Mouse (Mus musculus) G1E-ER4 (cell line): Measurements from ENCODE around the gene Ndufa4l2. TPM values are rescaled to one million over a fixed set of nuclear protein-coding genes. Genes with fewer than 3 reads are reported as not detected.

ENCODE experiments used
- GATA1 ChIP-seq: IDR thresholded peaks from one replicate; pipeline ENCODE4 v1.8.0; 2012; ENCODE audit warnings: low read length, inconsistent platforms
- polyA plus RNA-seq: library from polyadenylated mRNA; stranded (reverse); fragments of >175 nt; gene quantifications from 2 replicates; pipeline ENCODE4 v1.2.3, GENCODE M21; 2012

Gene Ndufa4l2
- polyA plus RNA-seq, 1 experiment = 621 TPM

DNA sequence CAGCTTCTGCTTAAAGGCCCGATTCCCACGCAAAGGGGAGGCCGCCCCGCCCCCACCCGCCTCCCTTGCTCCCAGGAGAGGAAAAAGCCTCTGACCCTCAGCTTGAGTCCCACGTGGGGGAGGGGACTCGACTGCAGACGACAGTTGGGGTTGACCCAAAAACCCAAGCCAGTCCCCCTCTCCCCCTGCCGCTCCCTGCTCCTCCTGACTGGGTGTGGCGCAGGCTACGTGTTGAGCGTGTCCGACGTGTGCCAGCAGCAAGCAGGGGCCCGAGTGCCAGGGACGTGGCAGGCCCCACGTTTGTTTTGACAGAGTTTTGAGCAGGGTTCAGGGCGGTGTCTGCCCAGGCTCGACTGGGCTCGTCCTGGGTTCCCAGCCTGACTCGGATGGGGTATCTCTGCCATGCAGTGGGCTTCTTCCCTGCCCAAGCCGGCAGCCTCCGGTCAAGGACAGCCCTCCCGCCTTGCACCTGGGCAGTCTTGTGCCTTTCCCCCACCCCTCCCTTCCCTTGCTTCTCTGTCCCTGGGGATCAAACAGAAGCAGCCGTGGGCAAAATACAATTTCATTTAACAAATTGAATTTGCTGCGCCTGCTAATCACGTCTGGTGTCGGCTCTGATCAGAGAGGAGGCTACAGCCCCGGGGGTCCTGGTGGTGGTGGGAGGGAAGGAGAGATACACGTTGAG, 2.0 kb downstream of the Ndufa4l2 start:
- no peak for TF ChIP-seq GATA1

- no peak for TF ChIP-seq GATA1
These were observed 3.2 kb downstream of the Ndufa4l2 start for GRCm38 (mm10) chr10:127517941-127518340.

DNA sequence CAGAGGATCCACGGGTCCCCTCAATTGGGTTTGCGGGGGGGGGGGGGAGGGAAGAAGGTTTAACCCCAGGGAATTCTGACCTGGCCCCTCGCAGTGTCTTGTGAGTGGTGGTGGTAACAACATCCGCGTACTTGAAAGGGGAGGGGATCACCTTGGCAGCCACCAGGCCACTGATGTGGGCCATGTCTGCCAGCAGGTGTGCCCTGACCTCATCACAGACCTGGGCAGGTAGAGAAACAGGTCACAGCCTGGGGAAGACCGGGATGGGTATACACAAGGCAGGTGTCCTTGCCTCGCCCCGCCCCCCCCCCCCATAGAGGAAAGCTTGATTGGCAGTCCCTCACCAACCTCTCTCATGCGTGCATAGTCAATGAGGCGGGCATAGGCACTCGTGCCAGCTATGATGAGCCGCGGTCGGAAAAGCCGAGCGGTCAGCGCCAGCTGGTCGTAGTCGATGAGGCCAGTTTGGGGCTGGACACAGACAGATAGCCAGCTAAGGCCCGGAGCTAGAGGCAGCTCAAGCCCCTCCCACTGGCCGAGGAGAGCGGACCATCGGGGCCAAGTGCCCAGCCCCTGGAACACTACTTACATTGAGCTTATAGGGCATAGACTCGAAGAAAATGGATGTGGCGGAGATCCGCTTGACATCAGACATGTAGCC, 4.4 kb downstream of the Ndufa4l2 start:
- no peak for TF ChIP-seq GATA1

DNA sequence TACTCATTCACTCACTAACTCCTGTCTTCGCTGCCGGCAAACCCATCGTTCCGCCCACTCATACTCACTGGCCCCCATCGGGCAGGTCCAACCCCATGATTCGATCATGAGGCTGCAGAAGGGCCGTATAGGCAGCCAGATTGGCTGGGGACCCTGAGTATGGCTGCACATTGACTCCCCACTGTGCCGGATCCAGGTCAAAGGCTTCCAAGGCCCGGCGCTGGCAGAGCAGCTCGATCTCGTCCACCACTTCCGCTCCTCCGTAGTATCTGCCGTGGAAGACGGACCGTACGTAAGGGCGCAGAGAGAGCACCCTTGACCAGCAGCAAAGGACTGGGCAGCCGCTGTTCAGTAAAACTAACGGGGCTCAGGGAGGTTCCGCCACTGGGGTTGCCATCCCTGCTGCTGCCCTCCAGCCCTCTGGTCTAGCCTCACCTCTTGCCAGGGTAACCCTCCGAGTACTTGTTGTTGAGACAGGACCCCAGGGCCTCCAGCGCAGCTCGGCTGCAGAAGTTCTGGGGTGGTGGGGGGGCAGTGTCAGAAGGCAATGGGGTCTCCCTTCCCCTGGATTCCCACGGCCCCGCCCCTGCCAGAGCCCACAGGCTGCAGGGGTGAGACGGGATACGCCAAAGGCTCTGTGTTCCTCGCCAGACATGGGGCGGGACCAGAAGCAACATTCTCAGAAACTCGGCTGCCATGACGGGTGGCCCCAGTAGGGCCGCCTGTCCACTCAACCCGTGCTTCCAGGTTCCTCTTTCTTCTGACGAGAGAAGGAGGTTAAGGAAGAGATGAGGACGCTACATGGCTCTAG, 5.3 kb downstream of the Ndufa4l2 start:
- TF ChIP-seq GATA1 = no peak

DNA sequence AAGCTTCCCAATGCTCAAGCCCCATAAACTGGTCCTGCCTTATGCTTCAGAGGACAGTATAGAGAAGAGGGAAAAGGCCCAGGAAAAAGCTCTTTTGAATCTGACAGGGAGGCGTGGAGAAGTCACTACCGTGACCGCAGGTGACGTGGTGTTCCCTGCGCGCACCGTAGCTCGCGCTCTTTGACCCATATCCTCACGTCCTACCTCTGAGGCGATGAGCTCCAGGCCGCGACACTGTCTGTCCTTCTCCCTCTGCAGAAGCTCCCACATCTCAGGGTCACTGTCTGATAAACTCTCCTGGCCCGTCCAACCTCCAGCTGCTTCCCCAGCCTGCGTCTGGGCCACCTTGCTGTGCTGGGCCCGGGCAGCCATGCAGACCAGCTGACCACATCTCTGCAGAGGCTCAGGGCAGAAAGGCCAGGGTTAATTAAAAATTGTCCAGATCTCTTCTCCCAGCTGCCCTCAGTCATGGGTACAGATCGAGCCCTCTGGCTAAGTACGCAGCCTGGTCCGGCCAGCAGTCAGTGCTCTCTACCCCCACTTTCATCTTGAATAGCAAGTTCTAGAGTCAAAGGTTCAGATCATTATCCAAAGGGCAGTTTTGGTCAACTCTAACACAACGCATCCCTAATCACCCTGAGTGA, 6.1 kb downstream of the Ndufa4l2 start:
- TF ChIP-seq GATA1 = no peak

DNA sequence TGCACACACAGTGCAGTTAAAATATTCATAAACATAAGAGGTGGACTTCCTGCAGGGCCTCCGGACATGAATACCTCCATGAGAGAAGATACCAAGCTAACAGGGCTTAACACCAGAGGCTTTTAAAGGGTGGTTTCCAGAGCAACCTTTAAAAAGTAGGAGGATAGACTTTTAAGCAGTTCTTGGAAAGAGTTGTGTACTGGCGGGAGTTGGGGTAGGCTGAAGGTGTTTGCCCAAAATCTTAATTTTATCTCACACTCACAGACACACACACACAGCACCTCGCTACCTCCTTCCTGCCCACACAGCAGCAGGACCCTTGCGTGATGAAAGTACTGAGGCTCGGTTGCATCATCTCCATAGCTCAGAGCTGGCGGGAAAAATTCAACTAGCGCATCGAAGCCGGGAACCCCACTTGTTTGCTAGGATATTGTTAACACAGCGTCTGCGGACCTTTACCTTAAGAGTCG, 6.9 kb downstream of the Ndufa4l2 start:
- no peak for TF ChIP-seq GATA1

DNA sequence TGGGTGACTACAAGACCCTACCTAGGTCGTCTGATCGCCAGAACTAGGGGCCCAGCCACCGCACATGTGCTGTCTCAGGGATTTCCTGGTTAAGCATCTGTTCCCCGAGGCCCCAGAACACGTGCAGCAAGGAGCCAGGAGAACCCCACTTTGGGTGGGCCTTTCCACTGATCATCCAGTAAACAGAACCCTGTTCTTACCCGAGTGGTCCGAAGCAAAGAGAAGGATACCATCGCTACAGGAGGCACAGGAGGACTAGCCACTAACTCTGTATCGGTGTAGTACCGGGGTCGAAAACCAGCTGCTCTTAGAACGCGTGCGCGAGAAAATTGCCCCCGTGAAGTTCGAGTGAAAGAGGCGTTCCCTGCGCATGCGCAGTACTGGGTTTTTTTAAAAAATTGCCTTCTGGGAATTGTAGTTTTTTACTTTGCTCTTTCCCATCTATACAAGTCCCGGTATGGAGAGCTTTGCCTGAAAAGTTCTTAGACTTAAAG, 7.4 kb downstream of the Ndufa4l2 start, which contains the start of gene Shmt2:
Gene Shmt2 (minus strand): TSS at position 357 of the 494 bp plus-strand sequence.
- TF ChIP-seq GATA1 = no peak

DNA sequence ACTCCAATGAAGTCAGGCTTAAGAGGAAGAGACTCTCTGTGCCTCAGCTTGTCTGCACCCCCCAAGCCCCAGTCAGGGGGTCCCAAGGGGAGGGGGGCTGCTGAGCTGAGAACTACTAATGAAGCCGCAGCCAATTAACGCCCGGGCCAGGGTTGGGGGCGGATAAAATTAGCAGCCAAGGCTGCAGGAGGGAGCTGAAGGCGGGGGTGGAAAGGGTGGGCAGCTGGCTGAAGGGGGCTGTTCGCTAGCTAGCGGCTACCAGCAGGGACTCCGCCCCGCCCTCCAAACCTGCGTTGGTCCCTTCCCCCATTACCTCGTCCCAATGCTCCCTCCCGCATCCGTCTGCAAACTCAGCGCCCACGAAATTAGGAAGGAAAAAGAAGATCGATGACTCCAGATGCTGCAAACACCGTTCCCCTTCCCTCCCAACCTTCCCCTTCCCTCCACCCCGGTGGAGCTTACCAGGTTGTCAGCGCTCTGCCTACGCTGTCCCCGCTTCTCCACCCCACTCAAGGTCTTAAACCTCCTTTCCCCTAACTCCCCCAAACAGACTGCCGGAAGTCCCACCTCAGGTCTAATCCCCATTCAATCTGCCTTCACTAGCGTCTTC, 10.0 kb downstream of the Ndufa4l2 start:
- no peak for TF ChIP-seq GATA1

GRCm38 (mm10) chr10:127526048-127526447, 11.3 kb downstream of the Ndufa4l2 start:
- no peak for TF ChIP-seq GATA1

DNA sequence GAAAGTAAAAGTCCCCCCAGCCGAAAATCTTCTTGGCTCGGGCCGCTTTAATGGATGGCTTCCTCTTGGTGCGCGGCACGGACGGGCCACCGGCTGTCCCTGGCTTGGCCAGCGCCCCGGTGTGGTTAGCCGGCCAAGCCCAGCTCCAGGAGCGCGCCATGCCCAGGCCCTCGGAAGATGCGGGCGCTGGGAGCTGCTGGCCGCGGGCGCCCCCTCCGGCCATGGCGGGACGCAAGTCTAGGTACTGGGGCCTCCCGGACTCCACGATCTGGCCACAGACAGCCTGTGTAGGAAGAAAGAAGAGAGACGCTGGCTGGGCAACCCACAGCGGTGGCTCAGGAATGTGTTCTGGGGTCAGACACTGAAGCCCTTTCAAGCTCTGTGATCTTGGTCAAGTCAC, 11.9 kb downstream of the Ndufa4l2 start:
- no peak for TF ChIP-seq GATA1

DNA sequence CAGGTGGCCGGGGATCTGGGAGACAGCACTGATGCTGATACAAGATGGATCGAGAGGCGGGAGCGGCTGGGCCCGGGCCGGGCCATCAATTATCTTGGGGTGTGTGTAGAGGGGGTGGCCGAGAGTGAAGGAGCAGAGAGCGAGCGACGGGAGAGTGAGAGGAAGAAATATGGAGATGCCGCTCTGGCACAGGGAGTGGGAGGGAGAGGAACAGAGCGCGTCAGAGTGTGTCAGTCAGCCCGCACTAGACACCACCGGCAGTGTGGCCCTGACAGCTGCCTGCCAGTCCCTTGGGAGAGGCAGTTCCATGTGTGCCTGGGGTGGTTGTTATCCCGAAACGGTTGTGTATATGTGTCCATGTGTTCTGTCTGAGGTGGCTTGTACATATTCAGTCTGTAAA, 12.7 kb downstream of the Ndufa4l2 start:
- no peak for TF ChIP-seq GATA1

- TF ChIP-seq GATA1 = no peak
These were observed 16.2 kb downstream of the Ndufa4l2 start for GRCm38 (mm10) chr10:127530945-127531344.

DNA sequence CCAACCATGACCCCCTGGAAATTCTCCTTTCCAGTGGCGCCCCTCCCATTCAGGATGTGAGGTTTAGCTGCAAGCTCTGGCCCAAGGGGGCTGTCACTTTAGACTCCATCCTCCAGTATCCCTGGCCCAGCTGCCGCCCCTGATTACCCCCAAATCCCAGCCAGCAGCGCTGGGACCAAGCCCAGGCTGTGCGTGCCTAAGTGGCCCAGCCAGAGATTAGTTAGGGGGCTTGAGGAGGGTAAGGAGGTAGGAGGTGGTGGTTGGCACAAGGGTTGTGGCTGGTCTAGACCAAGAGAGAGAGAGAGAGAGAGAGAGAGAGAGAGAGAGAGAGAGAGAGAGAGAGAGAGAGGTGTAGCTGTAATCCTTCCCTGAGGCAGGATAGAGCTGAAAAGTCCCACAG, 16.8 kb downstream of the Ndufa4l2 start:
- TF ChIP-seq GATA1 = no peak

DNA sequence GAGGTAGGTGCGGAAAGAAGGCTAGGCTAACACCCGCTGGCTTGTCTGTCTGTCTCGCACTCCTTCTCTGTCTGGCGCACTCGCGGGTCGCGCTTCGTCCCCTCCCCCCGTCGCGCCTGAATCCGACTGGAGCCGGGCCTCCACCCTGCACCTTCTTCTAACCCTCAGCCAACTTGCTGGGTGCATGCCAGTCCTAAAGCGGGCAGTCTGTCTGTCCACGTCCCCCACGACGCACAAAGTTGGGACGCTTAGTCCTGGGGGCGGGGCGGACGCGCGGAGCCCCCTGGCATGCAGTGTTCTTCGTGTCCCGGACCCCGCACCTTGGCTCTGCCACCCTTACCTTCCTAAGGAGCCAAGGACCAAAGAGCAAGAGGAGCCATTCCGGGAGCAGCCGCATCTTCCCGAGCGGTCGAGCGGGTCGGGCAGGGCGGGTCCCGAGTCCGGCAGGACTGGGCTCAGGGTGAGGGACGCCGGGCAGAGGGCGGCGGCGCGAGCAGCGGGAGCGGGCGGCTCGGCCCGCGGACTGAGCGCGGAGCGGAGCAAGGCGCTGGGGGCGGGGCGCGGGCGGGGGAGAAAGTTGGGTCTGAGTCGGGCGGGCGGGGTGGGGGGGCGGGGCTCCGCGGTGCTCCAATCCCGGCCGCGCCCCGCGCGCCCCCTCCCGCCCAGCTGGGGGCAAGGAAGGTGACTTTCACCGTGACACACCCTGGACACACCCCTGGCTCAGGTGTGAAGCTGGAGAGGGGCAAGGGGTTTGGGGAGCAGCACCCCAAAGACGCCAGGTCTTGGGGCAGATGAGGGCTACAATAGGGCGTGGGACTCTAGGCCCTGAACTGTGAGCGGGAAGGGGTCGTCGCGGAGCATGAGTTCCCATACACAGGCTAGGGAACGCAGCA, 19.5 kb downstream of the Ndufa4l2 start, which contains the start of gene Nxph4:
Gene Nxph4 (minus strand): TSS at position 524 of the 893 bp plus-strand sequence.
- TF ChIP-seq GATA1 = no peak

GRCm38 (mm10) chr10:127534929-127535384, 20.2 kb downstream of the Ndufa4l2 start:
- TF ChIP-seq GATA1 = no peak
